Mouse (Mus musculus) CH12.LX (cell line): ENCODE results near the gene Ndufa7. TPM values are rescaled to one million over a fixed set of nuclear protein-coding genes. Genes with fewer than 3 reads are reported as not detected.
A peak's percentile ranks its signal among the peaks of the same experiment; 100 is the strongest.

Experiments used
- DNase-seq: peaks from one replicate; pipeline ENCODE4 v3.0.0-alpha.2; 2013; ENCODE audit errors: extremely low read depth
- H3K27ac ChIP-seq: 2 replicates; pipeline ENCODE4 v1.5.1; 2012; ENCODE audit warnings: low read depth, mild to moderate bottlenecking, control low read depth, moderate library complexity; ENCODE audit not compliant: insufficient read depth
- H3K27me3 ChIP-seq: replicated peaks from 2 replicates; pipeline ENCODE3; 2012; ENCODE audit warnings: inconsistent platforms
- H3K36me3 ChIP-seq, 2 experiments: replicated peaks in 1 of 2; 2 replicates each; pipeline versions ENCODE3 to v1.6.1; 2012; ENCODE audit warnings: inconsistent platforms in 1 of 2, low read length in 1 of 2, mild to moderate bottlenecking in 1 of 2, mixed read lengths in 1 of 2, moderate library complexity in 1 of 2; ENCODE audit not compliant: control insufficient read depth in 1 of 2, insufficient read depth in 1 of 2
- H3K4me1 ChIP-seq, 2 experiments: 2 replicates each; pipeline ENCODE4 v1.6.1; 2012; ENCODE audit warnings: inconsistent platforms in 1 of 2, moderate library complexity in 1 of 2; ENCODE audit not compliant: insufficient read depth in 2 of 2, control insufficient read depth in 1 of 2
- H3K4me2 ChIP-seq: 2 replicates; pipeline ENCODE4 v1.6.1; 2012; ENCODE audit warnings: low read depth, mild to moderate bottlenecking, control low read depth; ENCODE audit not compliant: poor library complexity, insufficient read depth, severe bottlenecking
- H3K4me3 ChIP-seq, 3 experiments: fragments of 150-350 bp in 1 of 3; sonication (generic) in 1 of 3; replicated peaks in 1 of 3; 2 replicates each; pipeline versions ENCODE3 to v1.5.1; 2011 to 2012; ENCODE audit warnings: low read depth in 2 of 3, low read length in 2 of 3, mild to moderate bottlenecking in 2 of 3, moderate library complexity in 2 of 3, control low read depth in 1 of 3, improper control_type of control experiment in 1 of 3, inconsistent platforms in 1 of 3, mixed read lengths in 1 of 3; ENCODE audit not compliant: poor library complexity in 1 of 3
- H3K79me2 ChIP-seq: replicated peaks from 2 replicates; pipeline ENCODE4 v1.6.1; 2012; ENCODE audit warnings: mild to moderate bottlenecking, moderate library complexity; ENCODE audit not compliant: control insufficient read depth, poor library complexity, insufficient read depth, severe bottlenecking; ENCODE audit errors: extremely low read depth
- H3K9ac ChIP-seq: 2 replicates; pipeline ENCODE4 v1.6.1; 2012; ENCODE audit warnings: low read depth, mild to moderate bottlenecking, control low read depth, moderate library complexity; ENCODE audit not compliant: insufficient read depth
- H3K9me3 ChIP-seq: replicated peaks from 2 replicates; pipeline ENCODE3; 2012; ENCODE audit warnings: low read length, inconsistent platforms, mixed read lengths
- BHLHE40 ChIP-seq: IDR thresholded peaks from 2 replicates; pipeline ENCODE4 v1.6.1; 2011; ENCODE audit warnings: mild to moderate bottlenecking, low read depth, low read length, improper control_type of control experiment
- CHD1 ChIP-seq: IDR thresholded peaks from 2 replicates; pipeline ENCODE4 v1.6.1; 2012; ENCODE audit warnings: low read depth, low read length, improper control_type of control experiment, inconsistent platforms
- CHD2 ChIP-seq: IDR thresholded peaks from 2 replicates; pipeline ENCODE4 v1.6.1; 2011; ENCODE audit warnings: low read length, improper control_type of control experiment
- CTCF ChIP-seq, 2 experiments: IDR thresholded peaks in 1 of 2; conservative IDR thresholded peaks in 1 of 2; 2 replicates each; pipeline ENCODE4 v1.5.1; 2011 to 2012; ENCODE audit warnings: low read depth in 2 of 2, low read length in 2 of 2, improper control_type of control experiment in 1 of 2, inconsistent platforms in 1 of 2, mild to moderate bottlenecking in 1 of 2, moderate library complexity in 1 of 2
- E2F4 ChIP-seq: IDR thresholded peaks from 2 replicates; pipeline ENCODE4 v1.6.1; 2011; ENCODE audit warnings: low read depth, low read length, improper control_type of control experiment; ENCODE audit not compliant: insufficient replicate concordance
- ETS1 ChIP-seq: conservative IDR thresholded peaks from 2 replicates; pipeline ENCODE4 v1.6.1; 2012; ENCODE audit warnings: low read depth, mild to moderate bottlenecking, inconsistent platforms, low read length, improper control_type of control experiment, moderate library complexity
- HCFC1 ChIP-seq: IDR thresholded peaks from 2 replicates; pipeline ENCODE4 v1.6.1; 2012; ENCODE audit warnings: low read depth, mild to moderate bottlenecking, inconsistent platforms, low read length, improper control_type of control experiment
- JUND ChIP-seq: conservative IDR thresholded peaks from 2 replicates; pipeline ENCODE4 v1.6.1; 2011; ENCODE audit warnings: low read depth, low read length, improper control_type of control experiment
- KAT2A ChIP-seq: IDR thresholded peaks from 2 replicates; pipeline ENCODE4 v1.6.1; 2012; ENCODE audit warnings: low read length, improper control_type of control experiment, inconsistent platforms; ENCODE audit not compliant: insufficient replicate concordance
- MAFK ChIP-seq: IDR thresholded peaks from 2 replicates; pipeline ENCODE4 v1.6.1; 2011; ENCODE audit warnings: low read length, improper control_type of control experiment; ENCODE audit not compliant: insufficient replicate concordance
- MAZ ChIP-seq: IDR thresholded peaks from 2 replicates; pipeline ENCODE4 v1.6.1; 2012; ENCODE audit warnings: low read depth, mild to moderate bottlenecking, inconsistent platforms, low read length, improper control_type of control experiment, moderate library complexity
- MEF2A ChIP-seq: IDR thresholded peaks from 2 replicates; pipeline ENCODE4 v1.6.1; 2014; ENCODE audit warnings: low read depth, mild to moderate bottlenecking, inconsistent platforms, low read length, improper control_type of control experiment, borderline replicate concordance
- MXI1 ChIP-seq: IDR thresholded peaks from 2 replicates; pipeline ENCODE4 v1.6.1; 2011; ENCODE audit warnings: mild to moderate bottlenecking, low read depth, low read length, improper control_type of control experiment
- MYC ChIP-seq: IDR thresholded peaks from 2 replicates; pipeline ENCODE4 v1.6.1; 2011; ENCODE audit warnings: low read depth, mild to moderate bottlenecking, improper control_type of control experiment, low read length
- NELFE ChIP-seq: IDR thresholded peaks from 2 replicates; pipeline ENCODE4 v1.6.1; 2011; ENCODE audit warnings: low read depth, low read length, improper control_type of control experiment
- POLR2A ChIP-seq: IDR thresholded peaks from 2 replicates; pipeline ENCODE4 v1.6.1; 2011; ENCODE audit warnings: low read depth, mild to moderate bottlenecking, improper control_type of control experiment, low read length
- POLR2AphosphoS2 ChIP-seq: IDR thresholded peaks from 2 replicates; pipeline ENCODE4 v1.6.1; 2011; ENCODE audit warnings: low read depth, low read length, improper control_type of control experiment
- RAD21 ChIP-seq: IDR thresholded peaks from 2 replicates; pipeline ENCODE4 v1.6.1; 2011; ENCODE audit warnings: low read depth, mild to moderate bottlenecking, low read length, improper control_type of control experiment, moderate library complexity
- RCOR1 ChIP-seq: conservative IDR thresholded peaks from 2 replicates; pipeline ENCODE4 v1.6.1; 2012; ENCODE audit warnings: low read depth, mild to moderate bottlenecking, inconsistent platforms, low read length, improper control_type of control experiment
- SIN3A ChIP-seq: IDR thresholded peaks from 2 replicates; pipeline ENCODE4 v1.6.1; 2012; ENCODE audit warnings: low read length, improper control_type of control experiment, inconsistent platforms
- SMC3 ChIP-seq: IDR thresholded peaks from 2 replicates; pipeline ENCODE4 v1.6.1; 2011; ENCODE audit warnings: low read depth, low read length, improper control_type of control experiment
- TBP ChIP-seq: conservative IDR thresholded peaks from 2 replicates; pipeline ENCODE4 v1.6.1; 2011; ENCODE audit warnings: low read depth, low read length, improper control_type of control experiment
- TCF12 ChIP-seq: IDR thresholded peaks from 2 replicates; pipeline ENCODE4 v1.6.1; 2014; ENCODE audit warnings: low read depth, mild to moderate bottlenecking, inconsistent platforms, low read length, improper control_type of control experiment
- UBTF ChIP-seq: IDR thresholded peaks from 2 replicates; pipeline ENCODE4 v1.6.1; 2012; ENCODE audit warnings: low read depth, mild to moderate bottlenecking, inconsistent platforms, low read length, improper control_type of control experiment, moderate library complexity
- USF1 ChIP-seq: IDR thresholded peaks from 2 replicates; pipeline ENCODE4 v1.6.1; 2014; ENCODE audit warnings: low read depth, mild to moderate bottlenecking, inconsistent platforms, low read length, improper control_type of control experiment
- USF2 ChIP-seq: conservative IDR thresholded peaks from 2 replicates; pipeline ENCODE4 v1.6.1; 2011; ENCODE audit warnings: low read depth, low read length, improper control_type of control experiment
- ZC3H11A ChIP-seq: IDR thresholded peaks from 2 replicates; pipeline ENCODE4 v1.6.1; 2012; ENCODE audit warnings: low read depth, mild to moderate bottlenecking, inconsistent platforms, low read length, improper control_type of control experiment
- ZKSCAN1 ChIP-seq: IDR thresholded peaks from 2 replicates; pipeline ENCODE4 v1.6.1; 2012; ENCODE audit warnings: low read depth, inconsistent platforms, low read length, improper control_type of control experiment, borderline replicate concordance
- ZNF384 ChIP-seq: IDR thresholded peaks from 2 replicates; pipeline ENCODE4 v1.6.1; 2012; ENCODE audit warnings: low read depth, low read length, improper control_type of control experiment, inconsistent platforms
- dilution Hi-C: fragments of 300-500 bp; cut with MboI; formaldehyde crosslinking; loops from 2 replicates; pipeline ENCODE4 v1.14.3; 2020; ENCODE audit warnings: low sequenced_read_pairs; ENCODE audit not compliant: extremely low pct_unique_long_range_greater_than_20kb, extremely low pct_ligation_motif_present
- in situ Hi-C: fragments of 300-500 bp; cut with MboI; formaldehyde crosslinking; loops from 3 replicates; pipeline ENCODE4 v1.14.3; 2019; ENCODE audit warnings: low sequenced_read_pairs, low pct_ligation_motif_present, low pct_unique_long_range_greater_than_20kb, mixed read lengths
- polyA plus RNA-seq: library from polyadenylated mRNA; unstranded; fragments of >175 nt; gene quantifications from 2 replicates; pipeline ENCODE4 v1.2.1, GENCODE M21; 2012; ENCODE audit warnings: low read depth; ENCODE audit not compliant: insufficient read length
- total RNA-seq, 2 experiments: library from RNA; depleted of rRNA; stranded (reverse); fragments of 300-350 nt in 1 of 2; fragments of >200 nt in 1 of 2; gene quantifications; 2 replicates each; pipeline ENCODE4 v1.2.3; 2012 to 2014

The Ndufa7 gene
- total and polyA plus RNA-seq, 3 experiments, result 164 to 364 (median 194) TPM

DNA sequence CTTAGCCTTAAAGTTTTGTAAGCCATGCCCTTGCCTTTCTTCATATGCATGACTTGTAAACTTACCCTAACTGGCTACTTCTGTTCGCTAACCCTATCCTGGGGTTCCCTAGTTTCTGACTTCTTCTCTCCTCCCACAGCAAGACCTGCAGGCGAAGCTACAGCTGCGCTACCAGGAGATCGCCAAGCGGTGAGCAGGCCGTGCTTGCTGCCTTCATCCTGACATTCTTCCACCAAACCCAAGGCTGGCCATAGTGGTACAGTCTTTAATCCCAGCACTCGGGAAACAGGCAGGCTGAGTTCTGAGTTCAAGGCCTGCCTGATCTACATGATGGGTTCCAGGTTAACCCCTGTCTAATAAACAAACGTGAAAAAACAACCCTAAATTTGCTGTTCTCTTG, 1.1 kb downstream of the Ndufa7 start (continued):
- no peak for TF ChIP-seq TBP
- no peak for TF ChIP-seq SMC3
- no peak for TF ChIP-seq MAFK

GRCm38 (mm10) chr17:33826850-33827249, 2.5 kb downstream of the Ndufa7 start:
- peaks cover 45% of the 10 kb centered on the region for H3K79me2 ChIP-seq
- no peak overlapping the region for H3K9ac ChIP-seq
- peaks cover 39 to 69% of the 10 kb centered on the region in 2 experiments for H3K36me3 ChIP-seq
- no peak overlapping the region for H3K4me2 ChIP-seq
- dilution Hi-C loops, result no loop called here
- peak; percentile 73 for DNase-seq
- H3K27me3 ChIP-seq, result no peaks in the 10 kb centered on the region
- in situ Hi-C loops, result no loop called here
- H3K9me3 ChIP-seq, result no peaks in the 10 kb centered on the region
- no peak overlapping the region for H3K27ac ChIP-seq
- TF ChIP-seq JUND (0 out of 2 replicates have a peak, but pooled peaks have one; percentile 28), RCOR1 (no peak), TBP (no peak), ETS1 (no peak), SIN3A (peak; percentile 40; the same call in 1 of the 2 replicates), CHD1 (no peak), USF2 (no peak), CTCF (conservative IDR thresholded peaks at IDR 0.05 in 1 of 2, IDR thresholded peaks at IDR 0.05 in 1 of 2; ENCODE audit: low read depth in 2 of 2, low read length in 2 of 2) (peak; percentile 89 to 91), RAD21 (peak; percentile 86), UBTF (no peak), ZNF384 (no peak; the same call in 1 of the 2 replicates), SMC3 (peak; percentile 66), KAT2A (no peak), USF1 (no peak), NELFE (peak; percentile 26; the same call in 1 of the 2 replicates), HCFC1 (peak; percentile 29; the same call in 1 of the 2 replicates), MXI1 (peak; percentile 35; the same call in 1 of the 2 replicates), TCF12 (0 out of 2 replicates have a peak, but pooled peaks have one; percentile 21), MYC (0 out of 2 replicates have a peak, but pooled peaks have one; percentile 21), MEF2A (0 out of 2 replicates have a peak, but pooled peaks have one; percentile 43), BHLHE40 (no peak), E2F4 (0 out of 2 replicates have a peak, but pooled peaks have one; percentile 42), ZC3H11A (0 out of 2 replicates have a peak, but pooled peaks have one; percentile 2), ZKSCAN1 (no peak), CHD2 (no peak), POLR2AphosphoS2 (no peak), MAZ (no peak), MAFK (no peak), POLR2A (no peak)
- H3K4me1 ChIP-seq, result peaks cover 7 to 34% of the 10 kb centered on the region in 2 experiments
- H3K4me3 ChIP-seq, result no peak overlapping the region
